In genomic region chr12:15795886-15796285, GRCm38 (mm10) we compare ENCODE assay signal across 25 mouse cellular contexts. TPM values are rescaled to one million over a fixed set of nuclear protein-coding genes. Genes with fewer than 3 reads are reported as not detected.
DNase-seq lines count a peak whose midpoint lies in the region; ATAC-seq and TF ChIP-seq lines count a peak whose summit lies in the region.
"Had no signal": no experiment of that assay in that cellular context is flagged by ENCODE, and none has a peak within 500 bp of the region (broad histone marks: within the 10 kb centered on the region; RNA-seq: fewer than 3 reads in every experiment).

No protein-coding gene starts in this region.

- TF ChIP-seq EP300 in lung, postnatal 0 days (IDR thresholded peaks at IDR 0.05) = no peak

- H3K4me1 ChIP-seq in lung, postnatal 0 days (ENCODE audit: insufficient read depth, low read depth, low read length) = peaks cover 3% of the 10 kb centered on the region; the same call in 1 of the 2 replicates

- H3K27ac ChIP-seq in lung, postnatal 0 days (ENCODE audit: low read length) = no peak overlapping the region
- H3K27ac ChIP-seq: embryonic facial prominence, embryonic 10.5 days; embryonic facial prominence, embryonic 12.5 days; forebrain, embryonic 10.5 days; forebrain, embryonic 12.5 days had no signal

- H3K9me3 ChIP-seq in lung, postnatal 0 days (ENCODE audit: low read length) = no peaks in the 10 kb centered on the region
- H3K9me3 ChIP-seq: embryonic facial prominence, embryonic 10.5 days; embryonic facial prominence, embryonic 12.5 days; forebrain, embryonic 10.5 days; forebrain, embryonic 12.5 days had no signal

- H3K27me3 ChIP-seq in lung, postnatal 0 days (replicated peaks; ENCODE audit: insufficient read depth, low read length) = no peaks in the 10 kb centered on the region
- H3K27me3 ChIP-seq: embryonic facial prominence, embryonic 12.5 days; forebrain, embryonic 12.5 days; Patski had no signal

- WGBS in lung, postnatal 0 days = 85% methylated on average over 3 of the region's 3 CpGs

- no peak overlapping the region for H3K9ac ChIP-seq in lung, postnatal 0 days (replicated peaks; ENCODE audit: low read depth)
- H3K9ac ChIP-seq: embryonic facial prominence, embryonic 12.5 days; forebrain, embryonic 12.5 days had no signal

- ATAC-seq in lung, postnatal 0 days = no peak
- ATAC-seq in erythroid progenitor cell, adult 5-6 weeks (replicated peaks; ENCODE audit: low FRiP score, poor library complexity, severe bottlenecking) = no peak
- ATAC-seq: activated CD4-positive, CD25-positive, alpha-beta regulatory T cell, adult 4 months; forebrain, embryonic 14.5 days; forebrain, embryonic 16.5 days; Patski had no signal

- no peak for TF ChIP-seq CTCF in lung, postnatal 0 days (IDR thresholded peaks at IDR 0.05)

- H3K4me2 ChIP-seq in lung, postnatal 0 days (replicated peaks; ENCODE audit: low read depth, low read length) = no peak overlapping the region
- H3K4me2 ChIP-seq: embryonic facial prominence, embryonic 12.5 days; forebrain, embryonic 12.5 days had no signal

- peak; percentile 64 for DNase-seq in heart, adult 11 months
- no peak for DNase-seq in heart, adult 9 months (ENCODE audit: low spot score in 2 of 2)
- DNase-seq in MN1 (ENCODE audit: low spot score) = peak; percentile 89
- peak; percentile 23 for DNase-seq in retina, adult 2 months (ENCODE audit: low read depth, low spot score)
- peak; percentile 85 for DNase-seq in retina, postnatal 1 day
- DNase-seq in neural tube, embryonic 10.5 days (ENCODE audit: extremely low spot score, low spot score) = no peak
- DNase-seq in lung, postnatal 0 days (ENCODE audit: low spot score) = no peak
- DNase-seq: adrenal gland, adult 8-10 months; adrenal gland, postnatal 14 days; adrenal gland, postnatal 36 days; cerebellum, adult 11-12 months; cerebellum, adult 2 months; cerebellum, adult 9-10 months; cerebellum, postnatal 10 days; cerebellum, postnatal 25 days; embryo, embryonic 11 days had no signal

- H3K36me3 ChIP-seq in lung, postnatal 0 days (ENCODE audit: insufficient read depth, low read length) = no peaks in the 10 kb centered on the region

- no peak overlapping the region for H3K4me3 ChIP-seq in lung, postnatal 0 days (ENCODE audit: low read depth, low read length)
- H3K4me3 ChIP-seq: embryonic facial prominence, embryonic 10.5 days; embryonic facial prominence, embryonic 12.5 days; forebrain, embryonic 10.5 days; forebrain, embryonic 12.5 days had no signal

RNA-seq across cellular contexts. Expression of gene Trib2, which starts 20.8 kb away (rescaled TPM):
- polyA plus RNA-seq in lung, postnatal 0 days (2015; fragmentation: Nextera tagmentation; extraction: Ambion mirVana) = 36.4 and 42.0 TPM in 2 replicates
- 4.3 and 8.0 TPM in 2 replicates for total RNA-seq in erythroid progenitor cell, adult 5-6 weeks (2015; ENCODE audit: low replicate concordance)
- 4.5 and 5.3 TPM in 2 replicates for total RNA-seq in erythroid progenitor cell, adult 5-6 weeks (2017; ENCODE audit: low replicate concordance)

Comparison
In these comparisons a context has a peak if more than half of its experiments do, and no peak if none do; other contexts are left out.
1. DNase-seq: peak in heart, adult 11 months (single experiment), MN1 (single experiment), retina, adult 2 months (single experiment) and retina, postnatal 1 day (single experiment); none in heart, adult 9 months (0 of 2), neural tube, embryonic 10.5 days (single experiment) and lung, postnatal 0 days (single experiment).